Mouse (Mus musculus): ENCODE results near the gene Xrra1. TPM values are rescaled to one million over a fixed set of nuclear protein-coding genes. Genes with fewer than 3 reads are reported as not detected.
A peak's percentile ranks its signal among the peaks of the same experiment; 100 is the strongest.
"Not testable (repeated sequence)": the region's sequence is repeated elsewhere in the genome, so short reads cannot be mapped to it uniquely, and the experiment has no call there.

Gene Xrra1
- total RNA-seq, 2 experiments from 2014 or later = not detected

- DNase-seq (ENCODE audit: low spot score) = no peak
- intact Hi-C loops (cut with DNase I) = no loop called here
Observed at GRCm38 (mm10) chr7:99935758-99936157, 76.8 kb downstream of the Xrra1 start.

- intact Hi-C loops (cut with DNase I) = no loop called here
- no peak for DNase-seq (ENCODE audit: low spot score)
Observed at GRCm38 (mm10) chr7:99940669-99941068, 81.8 kb downstream of the Xrra1 start.

GRCm38 (mm10) chr7:99944520-99944919, 85.6 kb downstream of the Xrra1 start:
- intact Hi-C loops (cut with DNase I) = no loop called here
- DNase-seq (ENCODE audit: low spot score) = no peak

- intact Hi-C loops (cut with DNase I); DNase-seq (ENCODE audit: low spot score): not testable (repeated sequence)
Observed at GRCm38 (mm10) chr7:99945012-99945411, 86.1 kb downstream of the Xrra1 start.

- no peak for DNase-seq (ENCODE audit: low spot score)
- intact Hi-C loops (cut with DNase I) = no loop called here
Observed at GRCm38 (mm10) chr7:99945939-99946338, 87.0 kb downstream of the Xrra1 start.

GRCm38 (mm10) chr7:99946356-99946755, 87.4 kb downstream of the Xrra1 start:
- DNase-seq (ENCODE audit: low spot score) = no peak
- intact Hi-C loops (cut with DNase I) = no loop called here

GRCm38 (mm10) chr7:99947329-99947728, 88.4 kb downstream of the Xrra1 start:
- DNase-seq (ENCODE audit: low spot score) = no peak
- intact Hi-C loops (cut with DNase I) = no loop called here

- intact Hi-C loops (cut with DNase I) = no loop called here
- DNase-seq (ENCODE audit: low spot score) = no peak
Observed at GRCm38 (mm10) chr7:99953442-99954098, 94.7 kb downstream of the Xrra1 start.

- intact Hi-C loops (cut with DNase I) = no loop called here
- DNase-seq (ENCODE audit: low spot score) = no peak
Observed at GRCm38 (mm10) chr7:99954212-99954611, 95.3 kb downstream of the Xrra1 start.

GRCm38 (mm10) chr7:99956095-99956494, 97.2 kb downstream of the Xrra1 start:
- intact Hi-C loops (cut with DNase I) = no loop called here

GRCm38 (mm10) chr7:99957226-99957965, 98.5 kb downstream of the Xrra1 start:
- intact Hi-C loops (cut with DNase I) = no loop called here

More at GRCm38 (mm10) chr7:99956095-99956494, 97.2 kb downstream of the Xrra1 start:
- DNase-seq (ENCODE audit: low spot score) = no peak

GRCm38 (mm10) chr7:99960571-99960970, 101.7 kb downstream of the Xrra1 start:
- intact Hi-C loops (cut with DNase I); DNase-seq (ENCODE audit: low spot score): not testable (repeated sequence)

More at GRCm38 (mm10) chr7:99957226-99957965, 98.5 kb downstream of the Xrra1 start:
- no peak for DNase-seq (ENCODE audit: low spot score)

- no peak for DNase-seq (ENCODE audit: low spot score)
- intact Hi-C loops (cut with DNase I) = no loop called here
Observed at GRCm38 (mm10) chr7:99961518-99961917, 102.6 kb downstream of the Xrra1 start.

- intact Hi-C loops (cut with DNase I) = no loop called here
- DNase-seq (ENCODE audit: low spot score) = peak; percentile 36
Observed at GRCm38 (mm10) chr7:99962536-99963236, 103.8 kb downstream of the Xrra1 start.

GRCm38 (mm10) chr7:99963237-99963860, 104.4 kb downstream of the Xrra1 start:
- intact Hi-C loops (cut with DNase I) = no loop called here
- DNase-seq (ENCODE audit: low spot score) = no peak

GRCm38 (mm10) chr7:99965020-99965841, 106.3 kb downstream of the Xrra1 start:
- no peak for DNase-seq (ENCODE audit: low spot score)
- intact Hi-C loops (cut with DNase I) = no loop called here

GRCm38 (mm10) chr7:99966011-99966721, 107.2 kb downstream of the Xrra1 start:
- DNase-seq (ENCODE audit: low spot score) = no peak
- intact Hi-C loops (cut with DNase I) = no loop called here

All from heart, postnatal 25 days (tissue).